Mouse (Mus musculus) CD4-positive helper T cell, adult 2 months (primary cell): ENCODE measurements around the gene 1520401A03Rik.
"Not testable (repeated sequence)": the region's sequence is repeated elsewhere in the genome, so short reads cannot be mapped to it uniquely, and the experiment has no call there.

Experiments
- DNase-seq: peaks from one replicate; pipeline ENCODE4 v3.0.0-alpha.2; 2012; ENCODE audit warnings: low read depth, missing footprints, low spot score

1520401A03Rik gene

DNA sequence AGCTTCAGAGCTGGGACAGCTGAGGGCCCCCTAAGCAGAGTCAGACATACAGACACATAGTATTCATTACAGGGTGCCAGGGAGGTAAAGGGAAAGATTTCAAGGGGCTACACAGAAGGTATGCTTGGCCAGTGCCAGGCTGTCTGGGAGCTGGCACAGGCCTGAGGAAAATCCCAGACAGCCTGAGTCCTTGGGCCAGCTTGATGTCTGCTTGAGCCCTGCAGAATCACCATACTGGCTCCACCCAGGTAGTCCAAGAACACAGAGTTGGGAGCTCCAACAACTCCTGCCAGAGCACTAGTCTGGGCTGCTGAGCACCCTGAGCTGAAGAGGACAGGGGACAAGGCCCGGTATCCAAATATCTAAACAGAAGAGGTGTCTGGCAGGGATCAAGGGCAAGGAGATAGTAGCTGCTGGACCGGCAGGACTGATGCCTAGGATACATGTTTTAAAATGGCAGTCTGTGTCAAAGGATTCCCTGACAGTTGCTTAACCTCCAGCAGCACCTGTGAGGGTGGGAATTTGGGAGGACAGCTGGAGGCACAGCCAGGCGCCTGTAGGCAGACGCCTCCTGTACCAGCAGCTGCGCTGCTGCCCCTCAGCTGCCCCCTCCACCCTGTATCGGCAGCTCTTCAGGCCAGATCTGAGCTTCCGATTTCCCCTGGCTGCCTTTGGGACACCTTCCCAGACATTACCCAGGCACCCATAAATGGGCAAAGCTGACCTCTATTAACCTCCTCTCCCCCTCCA, at the start of gene 1520401A03Rik:
Gene 1520401A03Rik, minus strand, starts transcription at position 408 of the 750 bp plus-strand sequence.
- DNase-seq = no peak

- DNase-seq = not testable (repeated sequence)
Measured at GRCm38 (mm10) chr17:23772219-23772556, 49.6 kb upstream of the 1520401A03Rik start.

DNA sequence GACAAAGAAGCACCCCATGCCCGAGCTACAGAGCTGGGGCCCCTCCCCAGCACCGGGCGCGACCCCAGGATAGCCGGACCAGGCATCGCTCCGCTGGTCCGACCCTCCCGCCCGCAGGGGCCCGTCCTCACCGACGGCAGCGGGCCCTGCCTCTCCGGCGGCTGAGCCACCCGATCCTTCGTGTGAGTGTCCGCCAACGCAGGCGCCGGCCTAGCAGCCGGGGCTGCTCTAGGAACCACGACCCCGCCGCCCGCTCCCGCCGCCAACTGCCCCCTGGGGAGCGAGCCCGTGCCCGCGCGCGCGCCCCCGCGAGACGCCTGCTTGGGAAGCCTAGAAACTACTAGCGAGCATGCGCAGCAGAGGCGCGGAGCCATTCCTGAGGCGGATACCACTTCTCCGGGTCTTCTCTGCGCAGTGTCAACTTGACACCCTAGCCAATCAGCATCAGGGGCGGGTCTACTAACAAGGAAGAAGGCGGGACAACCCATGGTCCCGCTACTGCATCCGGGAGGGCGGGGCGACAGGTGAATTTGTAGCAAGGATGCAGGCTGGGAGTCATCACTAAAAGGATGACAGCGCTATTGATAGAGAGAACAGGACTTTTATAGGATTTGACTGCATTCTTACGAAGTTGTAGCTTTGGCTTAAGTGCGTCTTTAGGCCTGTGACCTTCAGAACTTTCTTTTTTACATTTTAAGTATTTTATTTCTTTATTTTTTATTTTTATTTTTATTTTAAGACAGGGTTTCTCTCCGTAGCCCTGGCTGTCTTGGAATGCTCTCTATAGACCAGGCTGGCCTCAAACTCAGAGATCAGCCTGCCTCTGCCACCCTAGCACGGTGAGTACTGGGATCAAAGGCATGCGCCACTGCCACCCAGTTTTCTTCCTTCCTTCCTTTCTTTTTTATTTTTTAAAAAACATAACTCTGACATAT, 49.0 kb upstream of the 1520401A03Rik start, which contains the start of gene Flywch1:
Gene Flywch1, minus strand, starts transcription at position 319 of the 935 bp plus-strand sequence.
- DNase-seq = peak; percentile 98

DNA sequence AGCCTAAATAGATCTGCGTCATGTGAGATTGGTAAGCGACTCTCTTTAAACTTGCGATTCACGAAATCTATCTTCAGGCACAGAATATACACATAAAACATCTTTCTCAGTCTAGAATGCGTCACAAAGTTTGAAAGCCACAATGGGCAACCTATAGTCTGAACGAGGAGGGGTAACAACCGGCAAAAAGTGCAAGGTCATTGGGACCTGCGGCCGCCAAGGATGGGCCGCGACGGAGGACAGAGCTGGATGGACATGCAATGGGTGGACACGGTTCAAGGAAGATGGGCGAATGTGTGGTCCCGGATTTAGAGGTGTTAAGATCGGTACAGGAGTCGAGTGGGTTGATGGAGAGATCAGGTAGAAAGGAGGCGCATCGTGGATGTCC, 48.3 kb upstream of the 1520401A03Rik start:
- no peak for DNase-seq

- DNase-seq = no peak
Measured at GRCm38 (mm10) chr17:23770493-23770892, 47.9 kb upstream of the 1520401A03Rik start.

DNA sequence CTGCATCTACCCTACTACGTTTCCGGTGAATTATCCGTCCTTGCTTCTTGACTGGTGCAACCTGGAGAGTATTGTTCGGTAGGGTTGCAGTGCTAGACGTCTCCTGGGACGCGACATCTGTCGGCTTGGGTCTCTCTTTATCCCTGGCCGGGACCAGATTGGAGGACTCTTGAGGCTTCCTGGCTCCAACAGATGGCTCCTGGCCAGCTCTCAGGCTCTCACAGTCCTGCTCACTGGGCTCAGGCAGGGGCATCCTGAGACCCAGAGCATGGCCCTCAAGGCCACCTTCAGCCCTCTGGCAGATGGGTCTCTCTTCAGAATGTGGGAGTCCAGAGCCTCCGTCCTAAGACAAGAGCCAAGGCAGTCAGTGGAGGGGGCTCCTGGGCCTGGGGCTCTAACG, 40.4 kb upstream of the 1520401A03Rik start:
- no peak for DNase-seq

- no peak for DNase-seq
Measured at GRCm38 (mm10) chr17:23761155-23761554, 38.6 kb upstream of the 1520401A03Rik start.

DNA sequence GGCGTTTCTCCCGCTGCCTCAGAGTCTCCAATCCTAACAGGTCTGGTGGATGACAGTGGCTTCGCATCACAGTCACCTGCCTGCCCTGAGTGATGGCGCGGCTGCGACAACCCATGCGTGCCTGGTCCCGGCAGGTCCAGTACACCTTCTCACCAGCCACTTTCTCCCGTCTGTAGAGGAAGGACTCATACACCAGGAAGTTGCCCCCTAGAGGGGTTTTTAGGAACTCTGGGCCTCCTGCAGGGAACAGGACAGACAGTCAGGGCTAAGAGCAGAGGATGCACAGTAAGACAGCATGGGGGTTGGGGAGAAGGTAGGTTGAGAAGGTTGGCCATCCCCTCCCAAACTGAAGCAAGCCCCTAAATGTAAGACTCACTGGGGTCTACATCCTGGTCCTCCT, 37.6 kb upstream of the 1520401A03Rik start:
- no peak for DNase-seq

- DNase-seq = no peak
Measured at GRCm38 (mm10) chr17:23758801-23759200, 36.2 kb upstream of the 1520401A03Rik start.

GRCm38 (mm10) chr17:23757581-23757980, 35.0 kb upstream of the 1520401A03Rik start:
- no peak for DNase-seq

GRCm38 (mm10) chr17:23755689-23756088, 33.1 kb upstream of the 1520401A03Rik start:
- DNase-seq = no peak

GRCm38 (mm10) chr17:23749400-23750191, 27.0 kb upstream of the 1520401A03Rik start:
- no peak for DNase-seq

DNA sequence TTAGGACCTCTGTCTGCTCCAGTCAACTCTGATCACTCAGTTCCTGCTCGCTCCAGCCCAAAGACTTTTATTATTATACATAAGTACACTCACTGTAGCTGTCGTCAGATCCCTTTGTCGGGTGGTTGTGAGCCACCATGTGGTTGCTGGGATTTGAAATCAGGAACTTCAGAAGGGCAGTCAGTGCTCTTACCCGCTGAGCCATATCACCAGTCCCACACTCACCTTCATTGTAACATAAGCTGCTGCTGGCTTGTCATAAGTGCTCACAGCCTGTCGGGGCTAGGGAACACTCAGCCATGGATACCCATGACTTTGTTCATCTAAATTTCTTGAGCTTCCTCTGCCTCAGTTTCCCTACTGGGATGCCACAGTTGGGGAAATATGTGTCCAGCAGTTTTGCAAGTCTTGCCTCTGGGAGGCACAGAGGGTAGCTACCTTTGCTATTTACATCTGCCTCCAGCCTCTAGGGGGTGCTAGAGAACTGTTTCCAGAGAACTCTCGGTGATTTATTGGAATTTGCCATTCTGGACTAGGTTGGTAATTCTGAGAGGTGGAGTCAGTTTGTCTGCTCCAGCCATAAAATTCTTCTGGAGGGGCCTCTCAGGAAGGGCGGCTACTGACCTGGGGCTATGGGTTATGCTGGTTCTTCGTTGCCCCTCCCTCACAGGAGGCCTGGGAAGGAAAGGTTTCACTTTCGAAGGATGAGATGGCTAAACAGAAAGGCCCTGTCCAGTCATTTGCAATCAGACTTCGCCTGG, 26.2 kb upstream of the 1520401A03Rik start:
- peak; percentile 79 for DNase-seq

DNA sequence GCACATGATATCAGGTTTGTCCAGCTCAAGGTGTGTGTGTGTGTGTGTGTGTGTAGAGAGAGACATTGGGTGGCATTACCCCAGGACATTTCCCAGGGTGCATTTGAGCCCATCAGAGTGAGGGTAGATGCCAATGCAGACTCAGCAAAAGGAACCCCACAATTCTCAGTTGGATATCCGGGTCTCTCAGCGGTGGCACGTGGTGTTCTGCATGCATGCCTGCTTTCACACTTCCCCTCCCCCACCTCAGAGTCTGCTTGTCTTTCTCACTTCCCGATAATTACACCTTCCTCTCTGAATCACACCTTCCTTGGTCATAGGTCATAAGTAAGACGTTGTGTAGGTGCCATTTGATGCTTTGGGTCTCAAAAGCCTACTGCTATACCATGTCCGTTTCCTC, 25.4 kb upstream of the 1520401A03Rik start:
- DNase-seq = peak; percentile 53

GRCm38 (mm10) chr17:23747471-23747870, 24.9 kb upstream of the 1520401A03Rik start:
- no peak for DNase-seq

DNA sequence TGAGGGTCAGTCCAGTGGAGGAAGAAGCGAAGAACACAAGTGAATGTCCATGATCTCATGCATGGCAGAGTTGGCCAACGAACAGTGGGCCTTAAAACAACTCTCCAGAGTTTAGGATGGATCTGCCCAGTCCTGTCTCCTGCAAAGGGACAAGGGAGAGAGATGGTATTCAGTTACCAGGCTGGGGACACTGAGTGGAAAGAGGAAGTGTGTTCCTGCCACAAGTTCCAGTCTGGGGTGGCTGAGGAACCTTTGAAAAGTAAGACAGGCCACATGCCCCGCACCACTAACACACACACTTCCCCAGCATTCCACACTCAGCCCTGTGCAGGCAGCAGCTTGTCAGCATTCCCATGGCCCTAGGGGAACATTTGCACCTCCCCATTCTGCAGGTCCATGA, 24.2 kb upstream of the 1520401A03Rik start:
- no peak for DNase-seq

DNA sequence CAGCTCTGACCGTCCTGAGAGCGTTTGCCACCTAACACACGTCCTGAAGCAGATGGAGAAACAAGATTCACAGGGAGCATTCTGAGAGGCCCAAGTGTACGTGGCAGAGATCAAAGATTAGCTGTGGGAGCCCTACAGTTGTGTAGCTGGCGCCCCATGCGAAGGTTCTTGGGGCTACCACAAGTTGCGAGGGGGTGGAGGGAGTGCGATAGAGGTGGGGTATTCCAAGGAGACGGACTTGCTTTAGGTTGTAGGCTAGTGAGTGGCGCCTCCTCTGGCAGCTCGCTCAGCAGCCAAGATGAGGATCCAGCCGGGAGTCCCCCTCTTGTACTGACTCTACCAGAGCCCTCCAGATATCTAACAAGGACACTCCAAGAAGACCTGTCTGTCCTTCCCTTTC, 23.7 kb upstream of the 1520401A03Rik start:
- DNase-seq = peak; percentile 56

DNA sequence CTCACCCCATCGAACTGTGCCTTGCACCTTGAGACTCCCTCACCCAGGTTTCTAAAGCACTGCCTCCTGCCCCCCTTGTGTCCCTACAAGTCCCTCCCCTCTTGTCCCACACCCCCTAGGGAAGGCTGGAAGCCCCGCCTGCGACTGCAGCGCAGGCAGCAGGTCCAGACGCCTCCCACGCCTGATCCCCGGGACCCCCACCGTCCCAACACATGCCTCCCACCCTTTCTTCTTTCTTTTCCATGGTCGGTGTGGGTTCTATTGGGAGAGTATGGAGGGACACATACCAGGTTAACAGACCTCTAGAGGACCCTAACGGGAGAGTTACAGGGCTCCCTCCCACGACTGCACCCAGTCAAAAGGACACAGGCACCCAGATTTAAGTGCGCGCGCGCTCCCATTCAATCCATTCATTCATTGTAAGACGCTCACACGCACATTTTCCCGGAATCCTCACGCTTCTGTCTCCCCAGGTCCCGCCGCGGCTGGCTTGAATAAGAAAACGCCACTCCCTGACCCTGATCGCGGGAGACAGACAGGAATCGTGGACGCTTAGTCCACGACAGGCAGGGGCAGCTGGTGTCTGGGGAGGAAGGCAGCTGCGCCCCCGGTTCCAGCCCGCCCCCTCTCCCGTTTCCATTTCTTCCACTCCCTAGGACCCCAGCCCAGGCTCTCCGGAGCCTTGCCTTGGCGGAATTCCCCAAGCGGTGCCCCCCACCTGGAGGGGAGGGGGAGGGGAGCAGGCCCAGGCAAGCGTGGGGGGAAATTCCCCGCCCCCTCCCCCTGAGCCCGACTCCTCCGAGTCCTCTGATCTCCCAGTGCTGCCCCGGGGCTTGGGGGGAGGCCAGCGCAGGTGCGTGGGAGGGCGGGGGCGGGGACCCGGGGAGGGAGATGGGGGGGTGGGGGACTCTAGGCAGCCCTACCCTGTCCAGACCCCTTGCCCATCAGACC, 23.0 kb upstream of the 1520401A03Rik start, which contains the start of gene Kremen2:
Gene Kremen2, minus strand, starts transcription at position 533 of the 951 bp plus-strand sequence.
- DNase-seq = peak; percentile 34

DNA sequence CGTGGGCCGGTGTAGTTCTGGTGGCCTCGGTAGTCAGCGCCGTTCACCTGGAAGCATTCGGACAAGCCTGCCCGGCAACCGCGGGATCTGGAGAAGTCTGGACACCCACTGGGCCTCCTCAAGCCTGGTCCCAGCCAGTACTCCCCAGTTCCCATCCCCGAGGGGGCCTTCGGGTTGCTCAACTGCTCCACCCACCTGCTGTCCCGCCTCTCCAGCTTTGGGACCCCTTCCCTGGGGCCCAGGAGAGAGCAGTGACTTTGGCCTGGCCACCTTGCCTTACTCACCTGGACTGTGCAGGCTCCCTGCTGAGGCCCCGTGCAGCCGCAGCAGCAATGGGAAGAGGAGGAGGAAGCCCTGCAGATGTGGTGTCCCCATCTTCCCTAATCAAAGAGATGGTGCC, 22.1 kb upstream of the 1520401A03Rik start:
- DNase-seq = no peak

DNA sequence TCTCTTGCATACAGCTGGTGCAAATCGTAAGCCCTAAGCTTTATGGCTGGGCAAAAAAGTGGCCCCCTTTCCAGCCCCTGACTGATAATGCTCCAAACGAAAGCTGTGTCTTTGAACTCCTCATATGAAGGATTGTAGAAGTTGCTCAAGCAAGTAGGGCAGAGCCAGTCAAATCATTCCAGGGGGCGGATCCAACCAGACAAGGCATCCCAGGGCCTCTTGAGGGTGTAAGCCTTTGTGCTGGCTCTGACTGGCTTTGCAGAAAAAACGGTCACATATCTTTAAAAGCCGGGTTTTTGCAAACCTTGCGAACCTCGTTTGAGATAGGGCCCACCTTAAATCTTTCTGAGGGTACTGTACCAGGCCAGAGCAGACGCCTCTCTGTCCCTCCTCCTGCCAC, 21.5 kb upstream of the 1520401A03Rik start:
- DNase-seq = no peak
